Mouse (Mus musculus): ENCODE results near the gene Ino80e. TPM values are rescaled to one million over a fixed set of nuclear protein-coding genes. Genes with fewer than 3 reads are reported as not detected.
A peak's percentile ranks its signal among the peaks of the same experiment; 100 is the strongest.

Ino80e gene
- polyA plus RNA-seq, 1 experiment from 2014 or later, result 84.6 TPM

- H3K9ac ChIP-seq (ENCODE audit: low read length), result peak within 1 kb of the TSS; percentile 76
- H3K36me3 ChIP-seq (ENCODE audit: control insufficient read depth, insufficient read depth, low read length), result peaks cover 13% of the 10 kb centered on the region
- H3K4me1 ChIP-seq (replicated peaks; ENCODE audit: control insufficient read depth, insufficient read depth, low read length), result peaks cover 19% of the 10 kb centered on the region
- under 1% methylated on average over 56 of the region's 56 CpGs for WGBS
- peak within 1 kb of the TSS; percentile 87 for H3K4me2 ChIP-seq (ENCODE audit: low read length)
- peak within 1 kb of the TSS; percentile 80 for H3K27ac ChIP-seq (ENCODE audit: low read depth)
- H3K9me3 ChIP-seq (ENCODE audit: control insufficient read depth, low read length), result no peaks in the 10 kb centered on the region
- DNase-seq (ENCODE audit: low spot score), result peak; percentile 97
- H3K4me3 ChIP-seq (ENCODE audit: low read depth, low read length), result peak within 1 kb of the TSS; percentile 81
- H3K27me3 ChIP-seq (replicated peaks; ENCODE audit: control insufficient read depth, insufficient read depth, low read length), result no peaks in the 10 kb centered on the region
- ATAC-seq (replicated peaks; ENCODE audit: low FRiP score, low TSS enrichment, low read depth), result peak; percentile 95
These were observed 22.3 kb upstream of the Ino80e start, which contains the start of gene Taok2 for GRCm38 (mm10) chr7:126884286-126885164. TSS of gene Taok2 (minus strand) at chr7:126884703.

GRCm38 (mm10) chr7:126883731-126884181 lies 21.6 kb upstream of the Ino80e start:
- peaks cover 19% of the 10 kb centered on the region for H3K4me1 ChIP-seq (replicated peaks; ENCODE audit: control insufficient read depth, insufficient read depth, low read length)
- H3K4me3 ChIP-seq (ENCODE audit: low read depth, low read length), result peak overlapping the region; percentile 81
- peaks cover 21% of the 10 kb centered on the region for H3K36me3 ChIP-seq (ENCODE audit: control insufficient read depth, insufficient read depth, low read length)
- peak overlapping the region; percentile 76 for H3K9ac ChIP-seq (ENCODE audit: low read length)
- WGBS, result 1% methylated on average over 15 of the region's 15 CpGs
- no peaks in the 10 kb centered on the region for H3K27me3 ChIP-seq (replicated peaks; ENCODE audit: control insufficient read depth, insufficient read depth, low read length)
- peak overlapping the region; percentile 80 for H3K27ac ChIP-seq (ENCODE audit: low read depth)
- peak overlapping the region; percentile 87 for H3K4me2 ChIP-seq (ENCODE audit: low read length)
- DNase-seq (ENCODE audit: low spot score) (peak; percentile 58), ATAC-seq (replicated peaks; ENCODE audit: low FRiP score, low TSS enrichment, low read depth) (peak; percentile 4; the same call in 1 of the 2 replicates)
- H3K9me3 ChIP-seq (ENCODE audit: control insufficient read depth, low read length), result no peaks in the 10 kb centered on the region

- Histone ChIP-seq H3K4me2 (ENCODE audit: low read length) (no peak overlapping the region), H3K27ac (ENCODE audit: low read depth) (no peak overlapping the region), H3K9ac (ENCODE audit: low read length) (no peak overlapping the region), H3K36me3 (ENCODE audit: control insufficient read depth, insufficient read depth, low read length) (peaks cover 48% of the 10 kb centered on the region), H3K27me3 (replicated peaks; ENCODE audit: control insufficient read depth, insufficient read depth, low read length) (no peaks in the 10 kb centered on the region), H3K4me1 (replicated peaks; ENCODE audit: control insufficient read depth, insufficient read depth, low read length) (peaks cover 19% of the 10 kb centered on the region), H3K9me3 (ENCODE audit: control insufficient read depth, low read length) (no peaks in the 10 kb centered on the region), H3K4me3 (ENCODE audit: low read depth, low read length) (no peak overlapping the region)
- ATAC-seq (replicated peaks; ENCODE audit: low FRiP score, low TSS enrichment, low read depth) (no peak), DNase-seq (ENCODE audit: low spot score) (no peak)
- 81% methylated on average over 6 of the region's 6 CpGs for WGBS
These were observed 18.9 kb upstream of the Ino80e start for GRCm38 (mm10) chr7:126881040-126881439.

- 100% methylated on average over 1 of the region's 1 CpGs for WGBS
- H3K9ac ChIP-seq (ENCODE audit: low read length), result no peak overlapping the region
- peaks cover 86% of the 10 kb centered on the region for H3K36me3 ChIP-seq (ENCODE audit: control insufficient read depth, insufficient read depth, low read length)
- no peaks in the 10 kb centered on the region for H3K9me3 ChIP-seq (ENCODE audit: control insufficient read depth, low read length)
- DNase-seq (ENCODE audit: low spot score) (no peak), ATAC-seq (replicated peaks; ENCODE audit: low FRiP score, low TSS enrichment, low read depth) (no peak)
- H3K4me3 ChIP-seq (ENCODE audit: low read depth, low read length), result no peak overlapping the region
- H3K4me1 ChIP-seq (replicated peaks; ENCODE audit: control insufficient read depth, insufficient read depth, low read length), result peaks cover 8% of the 10 kb centered on the region
- H3K27me3 ChIP-seq (replicated peaks; ENCODE audit: control insufficient read depth, insufficient read depth, low read length), result no peaks in the 10 kb centered on the region
- no peak overlapping the region for H3K27ac ChIP-seq (ENCODE audit: low read depth)
- H3K4me2 ChIP-seq (ENCODE audit: low read length), result no peak overlapping the region
These were observed 15.1 kb upstream of the Ino80e start for GRCm38 (mm10) chr7:126877239-126877638.

- peaks cover 100% of the 10 kb centered on the region for H3K36me3 ChIP-seq (ENCODE audit: control insufficient read depth, insufficient read depth, low read length)
- DNase-seq (ENCODE audit: low spot score) (no peak), ATAC-seq (replicated peaks; ENCODE audit: low FRiP score, low TSS enrichment, low read depth) (no peak)
- no peak overlapping the region for H3K27ac ChIP-seq (ENCODE audit: low read depth)
- no peaks in the 10 kb centered on the region for H3K4me1 ChIP-seq (replicated peaks; ENCODE audit: control insufficient read depth, insufficient read depth, low read length)
- H3K4me3 ChIP-seq (ENCODE audit: low read depth, low read length), result no peak overlapping the region
- H3K27me3 ChIP-seq (replicated peaks; ENCODE audit: control insufficient read depth, insufficient read depth, low read length), result no peaks in the 10 kb centered on the region
- H3K4me2 ChIP-seq (ENCODE audit: low read length), result no peak overlapping the region
- H3K9ac ChIP-seq (ENCODE audit: low read length), result no peak overlapping the region
- WGBS, result 94% methylated on average over 2 of the region's 2 CpGs
- H3K9me3 ChIP-seq (ENCODE audit: control insufficient read depth, low read length), result no peaks in the 10 kb centered on the region
These were observed 8.3 kb upstream of the Ino80e start for GRCm38 (mm10) chr7:126870520-126870891.

GRCm38 (mm10) chr7:126869780-126870519 lies 7.8 kb upstream of the Ino80e start:
- DNase-seq (ENCODE audit: low spot score) (no peak), ATAC-seq (replicated peaks; ENCODE audit: low FRiP score, low TSS enrichment, low read depth) (no peak)
- Histone ChIP-seq H3K36me3 (ENCODE audit: control insufficient read depth, insufficient read depth, low read length) (peaks cover 100% of the 10 kb centered on the region), H3K27ac (ENCODE audit: low read depth) (no peak overlapping the region), H3K4me3 (ENCODE audit: low read depth, low read length) (no peak overlapping the region), H3K4me1 (replicated peaks; ENCODE audit: control insufficient read depth, insufficient read depth, low read length) (no peaks in the 10 kb centered on the region), H3K27me3 (replicated peaks; ENCODE audit: control insufficient read depth, insufficient read depth, low read length) (no peaks in the 10 kb centered on the region), H3K4me2 (ENCODE audit: low read length) (no peak overlapping the region), H3K9me3 (ENCODE audit: control insufficient read depth, low read length) (no peaks in the 10 kb centered on the region), H3K9ac (ENCODE audit: low read length) (no peak overlapping the region)
- WGBS, result 93% methylated on average over 23 of the region's 23 CpGs

- no peak for ATAC-seq (replicated peaks; ENCODE audit: low FRiP score, low TSS enrichment, low read depth)
- H3K4me3 ChIP-seq (ENCODE audit: low read depth, low read length), result no peak overlapping the region
- DNase-seq (ENCODE audit: low spot score), result no peak
- 87% methylated on average over 12 of the region's 12 CpGs for WGBS
- H3K9ac ChIP-seq (ENCODE audit: low read length), result no peak overlapping the region
- no peaks in the 10 kb centered on the region for H3K9me3 ChIP-seq (ENCODE audit: control insufficient read depth, low read length)
- H3K27me3 ChIP-seq (replicated peaks; ENCODE audit: control insufficient read depth, insufficient read depth, low read length), result no peaks in the 10 kb centered on the region
- H3K27ac ChIP-seq (ENCODE audit: low read depth), result no peak overlapping the region
- peaks cover 95% of the 10 kb centered on the region for H3K36me3 ChIP-seq (ENCODE audit: control insufficient read depth, insufficient read depth, low read length)
- peaks cover 14% of the 10 kb centered on the region for H3K4me1 ChIP-seq (replicated peaks; ENCODE audit: control insufficient read depth, insufficient read depth, low read length)
- no peak overlapping the region for H3K4me2 ChIP-seq (ENCODE audit: low read length)
These were observed 5.8 kb upstream of the Ino80e start for GRCm38 (mm10) chr7:126868003-126868402.

GRCm38 (mm10) chr7:126867534-126867933 lies 5.4 kb upstream of the Ino80e start:
- H3K4me3 ChIP-seq (ENCODE audit: low read depth, low read length), result no peak overlapping the region
- DNase-seq (ENCODE audit: low spot score) (no peak), ATAC-seq (replicated peaks; ENCODE audit: low FRiP score, low TSS enrichment, low read depth) (no peak)
- H3K4me1 ChIP-seq (replicated peaks; ENCODE audit: control insufficient read depth, insufficient read depth, low read length), result peaks cover 17% of the 10 kb centered on the region
- H3K9me3 ChIP-seq (ENCODE audit: control insufficient read depth, low read length), result no peaks in the 10 kb centered on the region
- 92% methylated on average over 2 of the region's 2 CpGs for WGBS
- no peaks in the 10 kb centered on the region for H3K27me3 ChIP-seq (replicated peaks; ENCODE audit: control insufficient read depth, insufficient read depth, low read length)
- H3K9ac ChIP-seq (ENCODE audit: low read length), result no peak overlapping the region
- peaks cover 90% of the 10 kb centered on the region for H3K36me3 ChIP-seq (ENCODE audit: control insufficient read depth, insufficient read depth, low read length)
- no peak overlapping the region for H3K4me2 ChIP-seq (ENCODE audit: low read length)
- H3K27ac ChIP-seq (ENCODE audit: low read depth), result no peak overlapping the region

All from intestine, embryonic 14.5 days (tissue).